Mouse (Mus musculus): Measurements from ENCODE around the gene Bmp6. TPM values are rescaled to one million over a fixed set of nuclear protein-coding genes. Genes with fewer than 3 reads are reported as not detected.

Bmp6 gene
- polyA plus RNA-seq, 1 experiment from 2014 or later: 0.31 TPM

- Histone ChIP-seq H3K27ac (ENCODE audit: low read depth) (no peak overlapping the region), H3K9me3 (ENCODE audit: low read length) (no peaks in the 10 kb centered on the region), H3K4me1 (ENCODE audit: insufficient read depth) (peaks cover 10% of the 10 kb centered on the region), H3K27me3 (ENCODE audit: insufficient read depth, low read length) (peaks cover 17% of the 10 kb centered on the region), H3K36me3 (replicated peaks; ENCODE audit: insufficient read depth, low read length) (no peaks in the 10 kb centered on the region), H3K4me2 (ENCODE audit: low read depth, low read length) (no peak overlapping the region), H3K4me3 (ENCODE audit: low read depth, low read length) (no peak overlapping the region), H3K9ac (replicated peaks) (no peak overlapping the region)
- ATAC-seq (peak; percentile 80), DNase-seq (peak; percentile 38)
- 25% methylated on average over 5 of the region's 5 CpGs for WGBS (ENCODE audit: insufficient replicate concordance)
- peak; percentile 23; the same call in 1 of the 2 replicates for TF ChIP-seq EP300 (IDR thresholded peaks at IDR 0.05; ENCODE audit: low read depth)
- TF ChIP-seq CTCF (IDR thresholded peaks at IDR 0.05; ENCODE audit: low read depth): no peak
Observed at GRCm38 (mm10) chr13:38351996-38352395, 7.1 kb downstream of the Bmp6 start.

- no peak overlapping the region for H3K27ac ChIP-seq (ENCODE audit: low read depth)
- peaks cover 9% of the 10 kb centered on the region for H3K4me1 ChIP-seq (ENCODE audit: insufficient read depth)
- H3K9me3 ChIP-seq (ENCODE audit: low read length): no peaks in the 10 kb centered on the region
- H3K4me2 ChIP-seq (ENCODE audit: low read depth, low read length): no peak overlapping the region
- TF ChIP-seq EP300 (IDR thresholded peaks at IDR 0.05; ENCODE audit: low read depth) (no peak), CTCF (IDR thresholded peaks at IDR 0.05; ENCODE audit: low read depth) (no peak)
- ATAC-seq: no peak
- no peaks in the 10 kb centered on the region for H3K36me3 ChIP-seq (replicated peaks; ENCODE audit: insufficient read depth, low read length)
- no peak overlapping the region for H3K9ac ChIP-seq (replicated peaks)
- no peak overlapping the region for H3K4me3 ChIP-seq (ENCODE audit: low read depth, low read length)
- no peak for DNase-seq
- WGBS (ENCODE audit: insufficient replicate concordance): 53% methylated on average over 10 of the region's 10 CpGs
- H3K27me3 ChIP-seq (ENCODE audit: insufficient read depth, low read length): peaks cover 7% of the 10 kb centered on the region; the same call in 1 of the 2 replicates
Observed at GRCm38 (mm10) chr13:38352986-38353385, 8.1 kb downstream of the Bmp6 start.

- 33% methylated on average over 24 of the region's 24 CpGs for WGBS (ENCODE audit: insufficient replicate concordance)
- no peaks in the 10 kb centered on the region for H3K9me3 ChIP-seq (ENCODE audit: low read length)
- ATAC-seq: no peak
- H3K36me3 ChIP-seq (replicated peaks; ENCODE audit: insufficient read depth, low read length): no peaks in the 10 kb centered on the region
- no peak overlapping the region for H3K9ac ChIP-seq (replicated peaks)
- peaks cover 9% of the 10 kb centered on the region for H3K4me1 ChIP-seq (ENCODE audit: insufficient read depth)
- no peak overlapping the region for H3K27ac ChIP-seq (ENCODE audit: low read depth)
- H3K27me3 ChIP-seq (ENCODE audit: insufficient read depth, low read length): 0 out of 2 replicates have a peak, but pooled peaks cover 4% of the 10 kb centered on the region
- TF ChIP-seq EP300 (IDR thresholded peaks at IDR 0.05; ENCODE audit: low read depth): no peak
- TF ChIP-seq CTCF (IDR thresholded peaks at IDR 0.05; ENCODE audit: low read depth): no peak
- H3K4me3 ChIP-seq (ENCODE audit: low read depth, low read length): no peak overlapping the region
- H3K4me2 ChIP-seq (ENCODE audit: low read depth, low read length): peak overlapping the region; percentile 10; the same call in 1 of the 2 replicates
- DNase-seq: no peak
Observed at GRCm38 (mm10) chr13:38353420-38354255, 8.7 kb downstream of the Bmp6 start.

- peaks cover 9% of the 10 kb centered on the region for H3K4me1 ChIP-seq (ENCODE audit: insufficient read depth)
- no peak overlapping the region for H3K4me3 ChIP-seq (ENCODE audit: low read depth, low read length)
- H3K27me3 ChIP-seq (ENCODE audit: insufficient read depth, low read length): 0 out of 2 replicates have a peak, but pooled peaks cover 4% of the 10 kb centered on the region
- H3K36me3 ChIP-seq (replicated peaks; ENCODE audit: insufficient read depth, low read length): no peaks in the 10 kb centered on the region
- no peak for TF ChIP-seq EP300 (IDR thresholded peaks at IDR 0.05; ENCODE audit: low read depth)
- TF ChIP-seq CTCF (IDR thresholded peaks at IDR 0.05; ENCODE audit: low read depth): no peak
- H3K4me2 ChIP-seq (ENCODE audit: low read depth, low read length): no peak overlapping the region
- no peak overlapping the region for H3K9ac ChIP-seq (replicated peaks)
- ATAC-seq (no peak), DNase-seq (no peak)
- no peak overlapping the region for H3K27ac ChIP-seq (ENCODE audit: low read depth)
- WGBS (ENCODE audit: insufficient replicate concordance): 49% methylated on average over 1 of the region's 1 CpGs
- H3K9me3 ChIP-seq (ENCODE audit: low read length): no peaks in the 10 kb centered on the region
Observed at GRCm38 (mm10) chr13:38354284-38354683, 9.4 kb downstream of the Bmp6 start.

GRCm38 (mm10) chr13:38359045-38359444, 14.1 kb downstream of the Bmp6 start:
- DNase-seq (no peak), ATAC-seq (no peak)
- Histone ChIP-seq H3K27me3 (ENCODE audit: insufficient read depth, low read length) (no peaks in the 10 kb centered on the region), H3K27ac (ENCODE audit: low read depth) (no peak overlapping the region), H3K4me2 (ENCODE audit: low read depth, low read length) (no peak overlapping the region), H3K4me1 (ENCODE audit: insufficient read depth) (no peaks in the 10 kb centered on the region), H3K4me3 (ENCODE audit: low read depth, low read length) (no peak overlapping the region), H3K36me3 (replicated peaks; ENCODE audit: insufficient read depth, low read length) (no peaks in the 10 kb centered on the region), H3K9me3 (ENCODE audit: low read length) (no peaks in the 10 kb centered on the region), H3K9ac (replicated peaks) (no peak overlapping the region)
- 70% methylated on average over 4 of the region's 4 CpGs for WGBS (ENCODE audit: insufficient replicate concordance)
- no peak for TF ChIP-seq CTCF (IDR thresholded peaks at IDR 0.05; ENCODE audit: low read depth)
- TF ChIP-seq EP300 (IDR thresholded peaks at IDR 0.05; ENCODE audit: low read depth): no peak

- H3K4me2 ChIP-seq (ENCODE audit: low read depth, low read length): no peak overlapping the region
- H3K4me1 ChIP-seq (ENCODE audit: insufficient read depth): no peaks in the 10 kb centered on the region
- no peak overlapping the region for H3K4me3 ChIP-seq (ENCODE audit: low read depth, low read length)
- no peak overlapping the region for H3K27ac ChIP-seq (ENCODE audit: low read depth)
- 61% methylated on average over 4 of the region's 4 CpGs for WGBS (ENCODE audit: insufficient replicate concordance)
- no peak for TF ChIP-seq EP300 (IDR thresholded peaks at IDR 0.05; ENCODE audit: low read depth)
- no peak for TF ChIP-seq CTCF (IDR thresholded peaks at IDR 0.05; ENCODE audit: low read depth)
- no peak overlapping the region for H3K9ac ChIP-seq (replicated peaks)
- H3K9me3 ChIP-seq (ENCODE audit: low read length): no peaks in the 10 kb centered on the region
- no peaks in the 10 kb centered on the region for H3K27me3 ChIP-seq (ENCODE audit: insufficient read depth, low read length)
- ATAC-seq: no peak
- DNase-seq: no peak
- H3K36me3 ChIP-seq (replicated peaks; ENCODE audit: insufficient read depth, low read length): no peaks in the 10 kb centered on the region
Observed at GRCm38 (mm10) chr13:38362751-38363150, 17.8 kb downstream of the Bmp6 start.
